Mouse (Mus musculus) spleen, adult 2 months (tissue): ENCODE measurements at regions not wholly inside any gene's neighbourhood (a gene's known extent, or its start where the extent isn't known, plus 50 kb on each side); places are given as distances from the start of the nearest gene placed in this dataset.

Experiments
- CTCF ChIP-seq: fragments of 200-500 bp; IDR thresholded peaks from 2 replicates; pipeline ENCODE4 v1.5.1; 2011; ENCODE audit warnings: mild to moderate bottlenecking, inconsistent platforms; ENCODE audit not compliant: insufficient read depth, insufficient read length, insufficient replicate concordance; ENCODE audit errors: extremely low read depth
- POLR2A ChIP-seq: fragments of 200-500 bp; IDR thresholded peaks from 2 replicates; pipeline ENCODE4 v1.6.1; 2011; ENCODE audit warnings: low read depth, low read length, inconsistent platforms

DNA sequence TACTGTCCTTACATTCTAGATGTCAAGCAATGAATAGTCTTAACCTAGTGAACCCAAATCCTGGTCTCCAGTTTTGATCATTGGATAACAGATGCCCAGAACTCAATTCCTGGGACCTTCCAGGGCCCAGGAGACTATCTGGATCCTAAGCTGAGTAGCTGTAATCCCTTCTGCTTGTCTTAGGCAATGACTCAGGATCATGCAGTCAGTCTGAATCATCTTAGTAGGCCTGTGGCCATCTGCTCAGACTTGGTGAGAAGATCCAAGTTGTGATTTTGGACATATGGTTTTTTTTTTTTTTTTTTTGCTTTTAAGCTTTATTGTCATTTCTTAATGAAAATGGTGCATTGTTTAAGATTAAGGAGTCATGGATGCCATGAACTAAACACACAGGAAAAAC lies 95.9 kb downstream of the Otud1 start:
- TF ChIP-seq POLR2A (no peak), CTCF (no peak)
